Mouse (Mus musculus) cortical plate, adult 2 months (tissue): ENCODE results near the gene Mag.

Experiments used
- CTCF ChIP-seq: fragments of 200-500 bp; IDR thresholded peaks from 2 replicates; pipeline ENCODE4 v1.5.1; 2011; ENCODE audit warnings: mild to moderate bottlenecking, control low read depth, low read length; ENCODE audit not compliant: insufficient read depth; ENCODE audit errors: extremely low read depth
- POLR2A ChIP-seq: fragments of 200-500 bp; IDR thresholded peaks from 2 replicates; pipeline ENCODE4 v1.6.1; 2011; ENCODE audit warnings: mild to moderate bottlenecking, low read length, control low read depth; ENCODE audit not compliant: insufficient read depth; ENCODE audit errors: extremely low read depth

DNA sequence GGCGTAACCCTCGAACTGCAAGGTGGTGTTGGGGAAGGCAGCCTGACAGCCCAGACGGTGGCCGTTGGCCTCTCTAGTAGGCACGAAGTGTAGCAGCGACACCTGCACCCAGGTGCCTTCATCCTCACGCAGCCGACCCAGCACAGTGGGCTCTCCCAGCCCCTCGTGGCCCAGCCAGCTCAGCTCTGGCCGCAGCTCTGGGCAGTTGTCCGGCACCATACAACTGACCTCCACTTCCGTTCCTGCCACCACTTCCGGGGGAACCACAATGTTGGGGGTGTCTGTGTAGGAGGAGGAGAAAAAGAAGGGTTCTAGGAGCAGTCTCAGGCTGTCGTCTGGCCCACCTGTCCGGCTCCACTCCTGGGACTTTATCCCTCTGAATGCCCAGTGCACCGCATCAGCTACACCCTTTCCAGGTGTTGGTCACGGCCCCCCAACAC, 5.7 kb downstream of the Mag start:
- no peak for TF ChIP-seq POLR2A
- no peak for TF ChIP-seq CTCF
